Mouse (Mus musculus) forebrain, embryonic 16.5 days (tissue): ENCODE data around the gene Brinp2. TPM values are rescaled to one million over a fixed set of nuclear protein-coding genes. Genes with fewer than 3 reads are reported as not detected.

ENCODE experiments used
- ATAC-seq: fragments of 200-750 bp; cut with Nextera tagmentation; 2 replicates; pipeline ENCODE4 v1.8.0; 2017; ENCODE audit warnings: mild to moderate bottlenecking, moderate library complexity
- H3K27ac ChIP-seq: fragments of 300-500 bp; sonication (generic); 2 replicates; pipeline ENCODE4 v1.5.1; 2014; ENCODE audit warnings: low read length, control low read depth
- H3K27me3 ChIP-seq: fragments of 300-500 bp; sonication (generic); replicated peaks from 2 replicates; pipeline ENCODE4 v1.6.1; 2014; ENCODE audit warnings: low read length; ENCODE audit not compliant: control insufficient read depth, insufficient read depth
- H3K36me3 ChIP-seq: fragments of 300-500 bp; sonication (generic); 2 replicates; pipeline ENCODE4 v1.6.1; 2014; ENCODE audit not compliant: control insufficient read depth, insufficient read depth
- H3K4me1 ChIP-seq: fragments of 300-500 bp; sonication (generic); replicated peaks from 2 replicates; pipeline ENCODE4 v1.6.1; 2014; ENCODE audit warnings: low read length; ENCODE audit not compliant: control insufficient read depth, insufficient read depth
- H3K4me2 ChIP-seq: fragments of 300-500 bp; sonication (generic); 2 replicates; pipeline ENCODE4 v1.6.1; 2014; ENCODE audit warnings: mild to moderate bottlenecking, low read length, control low read depth
- H3K4me3 ChIP-seq: fragments of 300-500 bp; sonication (generic); replicated peaks from 2 replicates; pipeline ENCODE4 v1.5.1; 2014; ENCODE audit warnings: mild to moderate bottlenecking, low read length, control low read depth
- H3K9ac ChIP-seq: fragments of 300-500 bp; sonication (generic); replicated peaks from 2 replicates; pipeline ENCODE4 v1.6.1; 2014; ENCODE audit warnings: low read depth, low read length, control low read depth
- H3K9me3 ChIP-seq: fragments of 300-500 bp; sonication (generic); 2 replicates; pipeline ENCODE4 v1.6.1; 2016; ENCODE audit warnings: low read length; ENCODE audit not compliant: control insufficient read depth
- WGBS: fragments of 180-500 bp; shearing (Covaris S2); extraction: QIAGEN DNeasy Blood & Tissue Kit; methylation state at CpG from one replicate; pipeline ENCODE4 v1.1.7; 2014; 5-methylcytosine and 5-hydroxymethylcytosine counted together
- polyA plus RNA-seq: library from polyadenylated mRNA; unstranded; fragments of >200 nt; fragmentation: Nextera tagmentation; extraction: Ambion mirVana; gene quantifications from 2 replicates; pipeline ENCODE4 v1.2.1, GENCODE M21; 2015

Brinp2 gene
- polyA plus RNA-seq, 1 experiment from 2014 or later, result 46.4 TPM

- Histone ChIP-seq H3K4me1 (0 out of 2 replicates have a peak, but pooled peaks cover 2% of the 10 kb centered on the region), H3K9ac (no peak overlapping the region), H3K4me2 (no peak overlapping the region), H3K36me3 (no peaks in the 10 kb centered on the region), H3K4me3 (no peak overlapping the region), H3K9me3 (no peaks in the 10 kb centered on the region), H3K27me3 (no peaks in the 10 kb centered on the region), H3K27ac (no peak overlapping the region)
- 93% methylated on average over 5 of the region's 5 CpGs for WGBS
- ATAC-seq, result no peak
Observed at GRCm38 (mm10) chr1:158259516-158260235, 96.5 kb downstream of the Brinp2 start.

GRCm38 (mm10) chr1:158258685-158259292 is 97.3 kb downstream of the Brinp2 start:
- no peak overlapping the region for H3K9ac ChIP-seq
- ATAC-seq, result no peak

GRCm38 (mm10) chr1:158255912-158256680 is 100.0 kb downstream of the Brinp2 start:
- WGBS, result 93% methylated on average over 9 of the region's 9 CpGs
- no peak for ATAC-seq
- Histone ChIP-seq H3K9ac (no peak overlapping the region), H3K27me3 (no peaks in the 10 kb centered on the region), H3K4me1 (0 out of 2 replicates have a peak, but pooled peaks cover 2% of the 10 kb centered on the region), H3K36me3 (no peaks in the 10 kb centered on the region), H3K4me2 (no peak overlapping the region), H3K4me3 (no peak overlapping the region), H3K9me3 (no peaks in the 10 kb centered on the region), H3K27ac (no peak overlapping the region)

More at GRCm38 (mm10) chr1:158258685-158259292, 97.3 kb downstream of the Brinp2 start:
- Histone ChIP-seq H3K9me3 (no peaks in the 10 kb centered on the region), H3K27ac (no peak overlapping the region), H3K36me3 (no peaks in the 10 kb centered on the region), H3K27me3 (no peaks in the 10 kb centered on the region), H3K4me3 (no peak overlapping the region), H3K4me2 (no peak overlapping the region), H3K4me1 (0 out of 2 replicates have a peak, but pooled peaks cover 2% of the 10 kb centered on the region)
- 32% methylated on average over 6 of the region's 6 CpGs for WGBS

- Histone ChIP-seq H3K4me1 (no peaks in the 10 kb centered on the region), H3K4me2 (no peak overlapping the region), H3K27ac (no peak overlapping the region), H3K9me3 (no peaks in the 10 kb centered on the region), H3K9ac (no peak overlapping the region), H3K36me3 (peaks cover 9% of the 10 kb centered on the region), H3K4me3 (no peak overlapping the region), H3K27me3 (no peaks in the 10 kb centered on the region)
- WGBS, result 86% methylated on average over 8 of the region's 8 CpGs
- ATAC-seq, result no peak
Observed at GRCm38 (mm10) chr1:158252682-158253222, 103.4 kb downstream of the Brinp2 start.

GRCm38 (mm10) chr1:158248266-158248665 is 107.9 kb downstream of the Brinp2 start:
- no peaks in the 10 kb centered on the region for H3K9me3 ChIP-seq
- peaks cover 20% of the 10 kb centered on the region for H3K36me3 ChIP-seq
- H3K27ac ChIP-seq, result no peak overlapping the region
- H3K27me3 ChIP-seq, result no peaks in the 10 kb centered on the region
- no peak overlapping the region for H3K4me3 ChIP-seq
- ATAC-seq, result no peak
- H3K9ac ChIP-seq, result no peak overlapping the region
- WGBS, result 85% methylated on average over 3 of the region's 3 CpGs
- H3K4me2 ChIP-seq, result no peak overlapping the region
- no peaks in the 10 kb centered on the region for H3K4me1 ChIP-seq

- Histone ChIP-seq H3K9ac (no peak overlapping the region), H3K4me1 (no peaks in the 10 kb centered on the region), H3K9me3 (no peaks in the 10 kb centered on the region), H3K27me3 (no peaks in the 10 kb centered on the region), H3K4me2 (no peak overlapping the region), H3K36me3 (peaks cover 20% of the 10 kb centered on the region), H3K4me3 (no peak overlapping the region), H3K27ac (no peak overlapping the region)
- no peak for ATAC-seq
- WGBS, result 97% methylated on average over 14 of the region's 14 CpGs
Observed at GRCm38 (mm10) chr1:158246476-158247153, 109.5 kb downstream of the Brinp2 start.

GRCm38 (mm10) chr1:158245486-158245885 is 110.6 kb downstream of the Brinp2 start:
- Histone ChIP-seq H3K4me3 (no peak overlapping the region), H3K4me1 (no peaks in the 10 kb centered on the region), H3K36me3 (peaks cover 20% of the 10 kb centered on the region), H3K4me2 (no peak overlapping the region), H3K9ac (no peak overlapping the region), H3K27me3 (no peaks in the 10 kb centered on the region), H3K9me3 (no peaks in the 10 kb centered on the region), H3K27ac (no peak overlapping the region)
- ATAC-seq, result no peak
- WGBS, result 85% methylated on average over 8 of the region's 8 CpGs

- no peak for ATAC-seq
- Histone ChIP-seq H3K36me3 (peaks cover 19% of the 10 kb centered on the region), H3K4me1 (no peaks in the 10 kb centered on the region), H3K4me2 (no peak overlapping the region), H3K9me3 (no peaks in the 10 kb centered on the region), H3K4me3 (no peak overlapping the region), H3K27me3 (no peaks in the 10 kb centered on the region), H3K27ac (no peak overlapping the region), H3K9ac (no peak overlapping the region)
- WGBS, result 94% methylated on average over 3 of the region's 3 CpGs
Observed at GRCm38 (mm10) chr1:158244016-158244415, 112.1 kb downstream of the Brinp2 start.
